Mouse (Mus musculus) C2C12 (cell line): Measurements from ENCODE around the gene Spata18. TPM values are rescaled to one million over a fixed set of nuclear protein-coding genes. Genes with fewer than 3 reads are reported as not detected.

Source experiments
- H3K27me3 ChIP-seq: one replicate; pipeline ENCODE4 v1.6.1; 2011; ENCODE audit not compliant: control insufficient read depth, insufficient read depth, insufficient read length
- H3K36me3 ChIP-seq: one replicate; pipeline ENCODE4 v1.6.1; 2011; ENCODE audit not compliant: control insufficient read depth, insufficient read depth
- H3K4me3 ChIP-seq: one replicate; pipeline ENCODE4 v1.5.1; 2011; ENCODE audit warnings: mild to moderate bottlenecking, control low read depth; ENCODE audit not compliant: poor library complexity, insufficient read depth, severe bottlenecking
- H3K79me2 ChIP-seq: one replicate; pipeline ENCODE4 v1.6.1; 2011; ENCODE audit not compliant: control insufficient read depth, insufficient read depth
- H3K79me3 ChIP-seq: one replicate; pipeline ENCODE4 v1.6.1; 2011; ENCODE audit warnings: low read depth, control low read depth
- H3ac ChIP-seq: one replicate; pipeline ENCODE3; 2011; ENCODE audit warnings: low read depth; ENCODE audit not compliant: control insufficient read depth, insufficient read length
- CEBPB ChIP-seq: IDR thresholded peaks from one replicate; pipeline ENCODE4 v1.6.1; 2011; ENCODE audit warnings: low read depth, mild to moderate bottlenecking, control low read depth, moderate library complexity
- CTCF ChIP-seq: IDR thresholded peaks from one replicate; pipeline ENCODE4 v1.5.1; 2011; ENCODE audit not compliant: control insufficient read depth, insufficient read depth, insufficient read length
- FOSL1 ChIP-seq: IDR thresholded peaks from one replicate; pipeline ENCODE4 v1.8.0; 2011; ENCODE audit warnings: mild to moderate bottlenecking, low read length; ENCODE audit not compliant: poor library complexity, insufficient read depth, severe bottlenecking
- MAX ChIP-seq: IDR thresholded peaks from one replicate; pipeline ENCODE4 v1.6.1; 2011; ENCODE audit warnings: mild to moderate bottlenecking, control low read depth
- MYOD1 ChIP-seq: IDR thresholded peaks from one replicate; pipeline ENCODE4 v1.6.1; 2011; ENCODE audit warnings: low read depth; ENCODE audit not compliant: control insufficient read depth, insufficient read length
- MYOG ChIP-seq: IDR thresholded peaks from one replicate; pipeline ENCODE4 v1.6.1; 2011; ENCODE audit not compliant: control insufficient read depth, insufficient read length; ENCODE audit errors: extremely low read depth
- USF1 ChIP-seq: IDR thresholded peaks from one replicate; pipeline ENCODE4 v1.6.1; 2011; ENCODE audit warnings: low read depth, mild to moderate bottlenecking, control low read depth, moderate library complexity
- polyA plus RNA-seq: library from polyadenylated mRNA; unstranded; fragments of >200 nt; fragmentation: generic; extraction: Trizol; gene quantifications from one replicate; pipeline ENCODE4 v1.2.1, GENCODE M21; 2012; ENCODE audit warnings: missing spikeins

The Spata18 gene
- polyA plus RNA-seq, 1 experiment: not detected

GRCm38 (mm10) chr5:73630141-73630540 lies 21.0 kb upstream of the Spata18 start:
- H3K79me3 ChIP-seq: no peaks in the 10 kb centered on the region
- no peaks in the 10 kb centered on the region for H3K79me2 ChIP-seq
- H3K4me3 ChIP-seq: no peak overlapping the region
- TF ChIP-seq MYOD1: no peak
- H3K36me3 ChIP-seq: peaks cover 8% of the 10 kb centered on the region
- no peaks in the 10 kb centered on the region for H3K27me3 ChIP-seq
- no peak overlapping the region for H3ac ChIP-seq

GRCm38 (mm10) chr5:73631001-73631558 lies 20.1 kb upstream of the Spata18 start:
- Histone ChIP-seq H3K36me3 (peaks cover 10% of the 10 kb centered on the region), H3K79me2 (no peaks in the 10 kb centered on the region), H3K79me3 (no peaks in the 10 kb centered on the region), H3K4me3 (no peak overlapping the region), H3ac (no peak overlapping the region), H3K27me3 (no peaks in the 10 kb centered on the region)
- TF ChIP-seq USF1 (no peak), CTCF (no peak), MAX (no peak), MYOG (no peak), FOSL1 (no peak), CEBPB (no peak), MYOD1 (no peak)

GRCm38 (mm10) chr5:73632291-73632690 lies 18.9 kb upstream of the Spata18 start, which contains the start of gene Lrrc66:
Gene Lrrc66 (minus strand): TSS chr5:73632526.
- Histone ChIP-seq H3K27me3 (no peaks in the 10 kb centered on the region), H3K79me2 (no peaks in the 10 kb centered on the region), H3ac (no peak within 1 kb of the TSS), H3K36me3 (peaks cover 10% of the 10 kb centered on the region), H3K4me3 (no peak within 1 kb of the TSS), H3K79me3 (no peaks in the 10 kb centered on the region)
- TF ChIP-seq MYOG (no peak), MYOD1 (no peak), USF1 (no peak), CEBPB (no peak), MAX (no peak), FOSL1 (no peak), CTCF (no peak)

- no peak overlapping the region for H3ac ChIP-seq
- no peak overlapping the region for H3K4me3 ChIP-seq
- H3K36me3 ChIP-seq: peaks cover 10% of the 10 kb centered on the region
- H3K79me3 ChIP-seq: no peaks in the 10 kb centered on the region
- H3K79me2 ChIP-seq: no peaks in the 10 kb centered on the region
- TF ChIP-seq FOSL1: no peak
- peak; percentile 25 for TF ChIP-seq CTCF
- no peaks in the 10 kb centered on the region for H3K27me3 ChIP-seq
These were observed 18.0 kb upstream of the Spata18 start for GRCm38 (mm10) chr5:73633141-73633540.

- Histone ChIP-seq H3K79me2 (no peaks in the 10 kb centered on the region), H3K36me3 (peaks cover 10% of the 10 kb centered on the region), H3K79me3 (no peaks in the 10 kb centered on the region), H3K27me3 (no peaks in the 10 kb centered on the region), H3K4me3 (no peak overlapping the region), H3ac (no peak overlapping the region)
- TF ChIP-seq MYOG: no peak
- no peak for TF ChIP-seq CEBPB
- no peak for TF ChIP-seq CTCF
- TF ChIP-seq FOSL1: no peak
- no peak for TF ChIP-seq MAX
- TF ChIP-seq USF1: no peak
- TF ChIP-seq MYOD1: no peak
These were observed 13.7 kb upstream of the Spata18 start for GRCm38 (mm10) chr5:73637337-73638107.

GRCm38 (mm10) chr5:73641058-73641457 lies 10.1 kb upstream of the Spata18 start:
- TF ChIP-seq FOSL1 (no peak), MAX (no peak)
- Histone ChIP-seq H3K27me3 (no peaks in the 10 kb centered on the region), H3K36me3 (no peaks in the 10 kb centered on the region), H3K4me3 (no peak overlapping the region), H3K79me2 (no peaks in the 10 kb centered on the region), H3ac (no peak overlapping the region), H3K79me3 (no peaks in the 10 kb centered on the region)
